Mouse (Mus musculus) embryonic facial prominence, embryonic 12.5 days (tissue): ENCODE data around the gene Cldn14. TPM values are rescaled to one million over a fixed set of nuclear protein-coding genes. Genes with fewer than 3 reads are reported as not detected.
A peak's percentile ranks its signal among the peaks of the same experiment; 100 is the strongest.

Experiments
- ATAC-seq: fragments of 200-750 bp; cut with Nextera tagmentation; 2 replicates; pipeline ENCODE4 v1.8.0; 2017; ENCODE audit not compliant: insufficient number of reproducible peaks, insufficient read depth, low FRiP score, low TSS enrichment
- H3K27ac ChIP-seq: fragments of 300-500 bp; sonication (generic); 2 replicates; pipeline ENCODE4 v1.5.1; 2016; ENCODE audit warnings: mild to moderate bottlenecking
- H3K27me3 ChIP-seq: fragments of 300-500 bp; sonication (generic); 2 replicates; pipeline ENCODE4 v1.6.1; 2016; ENCODE audit warnings: mild to moderate bottlenecking, moderate library complexity
- H3K36me3 ChIP-seq: fragments of 300-500 bp; sonication (generic); 2 replicates; pipeline ENCODE4 v1.6.1; 2016; ENCODE audit warnings: mild to moderate bottlenecking
- H3K4me1 ChIP-seq: fragments of 300-500 bp; sonication (generic); 2 replicates; pipeline ENCODE4 v1.6.1; 2016
- H3K4me2 ChIP-seq: fragments of 300-500 bp; sonication (generic); replicated peaks from 2 replicates; pipeline ENCODE4 v1.6.1; 2016; ENCODE audit warnings: mild to moderate bottlenecking, moderate library complexity
- H3K4me3 ChIP-seq: fragments of 300-500 bp; sonication (generic); 2 replicates; pipeline ENCODE4 v1.5.1; 2016; ENCODE audit warnings: mild to moderate bottlenecking
- H3K9ac ChIP-seq: fragments of 300-500 bp; sonication (generic); 2 replicates; pipeline ENCODE4 v1.6.1; 2016; ENCODE audit warnings: mild to moderate bottlenecking, moderate library complexity
- H3K9me3 ChIP-seq: fragments of 300-500 bp; sonication (generic); 2 replicates; pipeline ENCODE4 v1.6.1; 2016; ENCODE audit warnings: mild to moderate bottlenecking, moderate library complexity
- WGBS: fragments of 180-500 bp; shearing (Covaris S2); methylation state at CpG from one replicate; pipeline ENCODE4 v1.1.7; 2016; 5-methylcytosine and 5-hydroxymethylcytosine counted together
- polyA plus RNA-seq: library from polyadenylated mRNA; unstranded; fragments of >200 nt; fragmentation: Nextera tagmentation; extraction: Ambion mirVana; gene quantifications from 2 replicates; pipeline ENCODE4 v1.2.1, GENCODE M21; 2016

Cldn14 gene
- 0.15 TPM in 1 of 2 replicates, not detected in the other for polyA plus RNA-seq

GRCm38 (mm10) chr16:94008737-94009136 lies at the start of gene Cldn14:
TSS of gene Cldn14 (minus strand) at chr16:94008837.
- H3K9ac ChIP-seq, result no peak within 1 kb of the TSS
- H3K36me3 ChIP-seq, result no peaks in the 10 kb centered on the region
- no peak within 1 kb of the TSS for H3K27ac ChIP-seq
- no peak within 1 kb of the TSS for H3K4me3 ChIP-seq
- peaks cover 12% of the 10 kb centered on the region for H3K4me1 ChIP-seq
- 50% methylated on average over 15 of the region's 15 CpGs for WGBS
- H3K4me2 ChIP-seq, result no peak within 1 kb of the TSS
- no peaks in the 10 kb centered on the region for H3K9me3 ChIP-seq
- H3K27me3 ChIP-seq, result no peaks in the 10 kb centered on the region
- ATAC-seq, result no peak

GRCm38 (mm10) chr16:94055576-94055975 lies 46.9 kb upstream of the Cldn14 start:
- no peak overlapping the region for H3K27ac ChIP-seq
- H3K9me3 ChIP-seq, result no peaks in the 10 kb centered on the region
- no peak overlapping the region for H3K4me2 ChIP-seq
- WGBS, result 14% methylated on average over 8 of the region's 8 CpGs
- ATAC-seq, result no peak
- H3K9ac ChIP-seq, result no peak overlapping the region
- 0 out of 2 replicates have a peak, but pooled peaks cover 4% of the 10 kb centered on the region for H3K27me3 ChIP-seq
- H3K4me3 ChIP-seq, result no peak overlapping the region
- H3K36me3 ChIP-seq, result no peaks in the 10 kb centered on the region
- peaks cover 9% of the 10 kb centered on the region; the same call in 1 of the 2 replicates for H3K4me1 ChIP-seq

- H3K4me2 ChIP-seq, result no peak overlapping the region
- H3K4me3 ChIP-seq, result no peak overlapping the region
- H3K36me3 ChIP-seq, result no peaks in the 10 kb centered on the region
- no peaks in the 10 kb centered on the region for H3K9me3 ChIP-seq
- peaks cover 9% of the 10 kb centered on the region; the same call in 1 of the 2 replicates for H3K4me1 ChIP-seq
- 0 out of 2 replicates have a peak, but pooled peaks cover 4% of the 10 kb centered on the region for H3K27me3 ChIP-seq
- 64% methylated on average over 12 of the region's 12 CpGs for WGBS
- no peak overlapping the region for H3K9ac ChIP-seq
- ATAC-seq, result no peak
- no peak overlapping the region for H3K27ac ChIP-seq
These were observed 46.5 kb upstream of the Cldn14 start for GRCm38 (mm10) chr16:94055176-94055575.

- no peaks in the 10 kb centered on the region for H3K36me3 ChIP-seq
- H3K4me3 ChIP-seq, result no peak overlapping the region
- H3K4me1 ChIP-seq, result 0 out of 2 replicates have a peak, but pooled peaks cover 1% of the 10 kb centered on the region
- no peak overlapping the region for H3K4me2 ChIP-seq
- WGBS, result 91% methylated on average over 3 of the region's 3 CpGs
- no peak overlapping the region for H3K9ac ChIP-seq
- H3K27me3 ChIP-seq, result no peaks in the 10 kb centered on the region
- no peaks in the 10 kb centered on the region for H3K9me3 ChIP-seq
- no peak overlapping the region for H3K27ac ChIP-seq
- no peak for ATAC-seq
These were observed 41.7 kb upstream of the Cldn14 start for GRCm38 (mm10) chr16:94050368-94050767.

GRCm38 (mm10) chr16:94044996-94045395 lies 36.4 kb upstream of the Cldn14 start:
- ATAC-seq, result no peak

GRCm38 (mm10) chr16:94043797-94044196 lies 35.2 kb upstream of the Cldn14 start:
- peaks cover 21% of the 10 kb centered on the region for H3K4me1 ChIP-seq
- no peak for ATAC-seq
- 86% methylated on average over 1 of the region's 1 CpGs for WGBS
- H3K4me2 ChIP-seq, result no peak overlapping the region
- H3K9me3 ChIP-seq, result no peaks in the 10 kb centered on the region
- H3K27me3 ChIP-seq, result peaks cover 20% of the 10 kb centered on the region
- H3K36me3 ChIP-seq, result no peaks in the 10 kb centered on the region
- no peak overlapping the region for H3K9ac ChIP-seq
- H3K27ac ChIP-seq, result no peak overlapping the region
- no peak overlapping the region for H3K4me3 ChIP-seq

More at GRCm38 (mm10) chr16:94044996-94045395, 36.4 kb upstream of the Cldn14 start:
- H3K9ac ChIP-seq, result no peak overlapping the region
- no peaks in the 10 kb centered on the region for H3K9me3 ChIP-seq
- H3K27me3 ChIP-seq, result peaks cover 12% of the 10 kb centered on the region; the same call in 1 of the 2 replicates
- no peaks in the 10 kb centered on the region for H3K36me3 ChIP-seq
- no peak overlapping the region for H3K4me3 ChIP-seq
- 23% methylated on average over 7 of the region's 7 CpGs for WGBS
- H3K27ac ChIP-seq, result no peak overlapping the region
- no peak overlapping the region for H3K4me2 ChIP-seq
- H3K4me1 ChIP-seq, result peaks cover 21% of the 10 kb centered on the region

- no peak overlapping the region for H3K9ac ChIP-seq
- no peak for ATAC-seq
- H3K4me2 ChIP-seq, result peak overlapping the region; percentile 32
- no peak overlapping the region for H3K27ac ChIP-seq
- 0 out of 2 replicates have a peak overlapping the region, but pooled peaks have one; percentile 2 for H3K4me3 ChIP-seq
- H3K4me1 ChIP-seq, result peaks cover 21% of the 10 kb centered on the region
- H3K36me3 ChIP-seq, result no peaks in the 10 kb centered on the region
- H3K27me3 ChIP-seq, result peaks cover 23% of the 10 kb centered on the region
- WGBS, result 40% methylated on average over 18 of the region's 18 CpGs
- H3K9me3 ChIP-seq, result no peaks in the 10 kb centered on the region
These were observed 32.6 kb upstream of the Cldn14 start for GRCm38 (mm10) chr16:94041065-94041712.

GRCm38 (mm10) chr16:94040485-94040884 lies 31.8 kb upstream of the Cldn14 start:
- 16% methylated on average over 16 of the region's 16 CpGs for WGBS
- ATAC-seq, result no peak
- H3K4me1 ChIP-seq, result peaks cover 21% of the 10 kb centered on the region
- H3K9me3 ChIP-seq, result no peaks in the 10 kb centered on the region
- H3K27ac ChIP-seq, result no peak overlapping the region
- 0 out of 2 replicates have a peak overlapping the region, but pooled peaks have one; percentile 2 for H3K4me3 ChIP-seq
- H3K4me2 ChIP-seq, result peak overlapping the region; percentile 32
- no peaks in the 10 kb centered on the region for H3K36me3 ChIP-seq
- peaks cover 23% of the 10 kb centered on the region for H3K27me3 ChIP-seq
- H3K9ac ChIP-seq, result no peak overlapping the region

GRCm38 (mm10) chr16:94038986-94039341 lies 30.3 kb upstream of the Cldn14 start:
- Histone ChIP-seq H3K9ac (no peak overlapping the region), H3K9me3 (no peaks in the 10 kb centered on the region), H3K27me3 (peaks cover 23% of the 10 kb centered on the region), H3K36me3 (no peaks in the 10 kb centered on the region), H3K4me2 (no peak overlapping the region), H3K4me3 (no peak overlapping the region), H3K27ac (no peak overlapping the region), H3K4me1 (peaks cover 15% of the 10 kb centered on the region)
- no peak for ATAC-seq
- 83% methylated on average over 9 of the region's 9 CpGs for WGBS

- Histone ChIP-seq H3K4me1 (peaks cover 18% of the 10 kb centered on the region), H3K9ac (no peak overlapping the region), H3K4me3 (no peak overlapping the region), H3K4me2 (no peak overlapping the region), H3K27me3 (peaks cover 23% of the 10 kb centered on the region), H3K27ac (no peak overlapping the region), H3K36me3 (no peaks in the 10 kb centered on the region), H3K9me3 (no peaks in the 10 kb centered on the region)
- no peak for ATAC-seq
- WGBS, result 67% methylated on average over 12 of the region's 12 CpGs
These were observed 29.8 kb upstream of the Cldn14 start for GRCm38 (mm10) chr16:94038272-94038985.

- no peak for ATAC-seq
These were observed 28.6 kb upstream of the Cldn14 start for GRCm38 (mm10) chr16:94037280-94037679.

GRCm38 (mm10) chr16:94034152-94034551 lies 25.5 kb upstream of the Cldn14 start:
- Histone ChIP-seq H3K4me2 (no peak overlapping the region), H3K4me3 (no peak overlapping the region), H3K36me3 (no peaks in the 10 kb centered on the region), H3K9me3 (no peaks in the 10 kb centered on the region), H3K27me3 (peaks cover 3% of the 10 kb centered on the region), H3K27ac (no peak overlapping the region), H3K9ac (no peak overlapping the region), H3K4me1 (peaks cover 4% of the 10 kb centered on the region; the same call in 1 of the 2 replicates)
- no peak for ATAC-seq
- WGBS, result 62% methylated on average over 9 of the region's 9 CpGs

More at GRCm38 (mm10) chr16:94037280-94037679, 28.6 kb upstream of the Cldn14 start:
- Histone ChIP-seq H3K4me1 (peaks cover 18% of the 10 kb centered on the region), H3K9ac (no peak overlapping the region), H3K27me3 (peaks cover 23% of the 10 kb centered on the region), H3K4me3 (no peak overlapping the region), H3K9me3 (no peaks in the 10 kb centered on the region), H3K27ac (no peak overlapping the region), H3K4me2 (no peak overlapping the region), H3K36me3 (no peaks in the 10 kb centered on the region)
- 88% methylated on average over 7 of the region's 7 CpGs for WGBS
